Mouse (Mus musculus): ENCODE measurements around the gene C530008M17Rik. TPM values are rescaled to one million over a fixed set of nuclear protein-coding genes. Genes with fewer than 3 reads are reported as not detected.

The C530008M17Rik gene
- total RNA-seq, 4 experiments from 2014 or later, result 2.0 to 5.9 (median 2.5) TPM

DNA sequence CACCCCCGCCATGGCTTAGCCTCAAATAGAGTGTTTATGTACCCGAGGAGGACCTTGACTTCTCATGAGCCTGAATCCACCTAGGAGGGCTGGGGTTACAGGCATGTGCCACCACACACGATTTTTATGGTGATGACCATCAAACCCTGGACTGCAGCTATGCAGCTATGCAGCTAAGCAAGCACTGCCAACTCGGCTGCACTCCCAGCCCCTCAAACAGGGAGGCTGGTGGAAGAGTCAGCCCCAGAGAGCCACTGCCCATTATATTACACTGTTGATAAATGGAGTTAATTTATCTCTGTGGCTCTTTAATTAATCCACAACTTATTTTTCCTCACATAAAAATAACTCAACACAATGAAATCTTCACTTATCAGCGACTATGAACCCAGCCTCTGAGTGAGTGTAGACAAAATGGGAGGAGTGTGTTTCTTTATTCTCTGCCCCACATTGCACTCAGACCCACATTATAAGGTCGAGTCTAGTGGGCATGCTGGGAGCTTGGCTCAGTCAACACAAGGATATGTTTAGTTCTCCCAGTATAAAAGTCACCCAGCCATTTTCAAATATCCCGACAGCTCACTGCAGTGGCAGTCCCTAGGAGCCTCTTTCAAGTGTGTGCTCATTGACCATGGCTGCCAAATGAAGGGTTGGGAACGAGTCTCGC, 117.3 kb downstream of the C530008M17Rik start:
- DNase-seq (ENCODE audit: low spot score), result no peak

- no peak for DNase-seq (ENCODE audit: low spot score)
Measured at GRCm38 (mm10) chr5:76779094-76779615, 122.8 kb downstream of the C530008M17Rik start.

DNA sequence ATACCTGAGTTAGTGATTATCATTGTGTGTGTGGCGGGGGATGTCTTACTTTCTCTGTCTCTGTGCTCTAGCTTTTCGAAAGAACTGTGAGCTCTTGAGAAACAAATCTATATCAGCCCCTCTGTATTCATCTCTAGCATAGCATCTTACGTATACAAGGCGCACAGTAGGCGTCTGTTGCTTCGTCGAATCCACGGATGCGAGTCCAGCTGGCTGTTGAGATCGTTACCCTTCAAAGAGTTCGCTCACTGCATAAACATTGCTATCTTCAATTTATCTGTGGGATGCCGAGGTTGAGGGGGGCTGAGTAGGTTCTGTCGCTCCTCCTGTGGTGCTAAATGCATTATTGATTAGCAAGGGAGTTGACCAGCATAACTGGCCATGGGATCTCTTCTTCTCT, 125.6 kb downstream of the C530008M17Rik start:
- DNase-seq (ENCODE audit: low spot score), result no peak

- DNase-seq (ENCODE audit: low spot score), result no peak
Measured at GRCm38 (mm10) chr5:76782414-76783103, 126.2 kb downstream of the C530008M17Rik start.

DNA sequence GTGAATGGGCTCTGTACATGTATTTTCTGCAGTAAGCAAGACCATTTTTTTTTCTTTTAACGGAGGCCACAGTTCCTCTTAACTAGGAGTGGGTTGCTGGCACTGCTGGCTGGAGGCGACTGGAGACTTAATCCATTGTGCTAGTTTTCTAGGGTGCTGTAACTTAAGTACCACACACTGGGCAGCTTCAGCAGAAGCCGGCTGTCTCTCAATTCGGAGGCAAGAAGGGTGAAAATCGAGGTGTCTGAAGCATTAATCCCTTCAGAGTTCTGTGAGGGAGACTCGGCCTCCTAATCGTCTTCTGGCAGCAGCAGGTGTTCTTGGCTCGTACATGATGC, 126.8 kb downstream of the C530008M17Rik start:
- no peak for DNase-seq (ENCODE audit: low spot score)

GRCm38 (mm10) chr5:76784151-76784723, 127.9 kb downstream of the C530008M17Rik start:
- no peak for DNase-seq (ENCODE audit: low spot score)

- DNase-seq (ENCODE audit: low spot score), result no peak
Measured at GRCm38 (mm10) chr5:76785013-76785412, 128.7 kb downstream of the C530008M17Rik start.

DNA sequence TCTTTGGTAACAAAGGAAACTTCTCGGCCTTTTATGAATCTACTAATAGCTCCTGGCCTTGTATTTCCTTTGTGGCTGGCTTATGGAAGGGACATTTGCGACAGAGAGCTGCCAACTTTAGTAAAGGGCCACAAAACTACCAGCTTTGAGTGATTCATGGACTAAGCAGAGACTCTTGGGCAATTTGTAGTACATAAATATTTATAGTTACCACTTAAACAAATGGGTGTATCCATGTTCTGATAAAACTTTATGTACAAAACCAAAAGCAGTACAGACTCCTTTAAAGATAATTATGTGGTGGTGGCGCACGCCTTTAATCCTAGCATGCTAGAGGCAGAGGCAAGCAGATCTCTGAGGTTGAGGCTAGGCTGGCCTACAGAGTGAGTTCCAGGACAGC, 133.6 kb downstream of the C530008M17Rik start:
- no peak for DNase-seq (ENCODE audit: low spot score)

DNA sequence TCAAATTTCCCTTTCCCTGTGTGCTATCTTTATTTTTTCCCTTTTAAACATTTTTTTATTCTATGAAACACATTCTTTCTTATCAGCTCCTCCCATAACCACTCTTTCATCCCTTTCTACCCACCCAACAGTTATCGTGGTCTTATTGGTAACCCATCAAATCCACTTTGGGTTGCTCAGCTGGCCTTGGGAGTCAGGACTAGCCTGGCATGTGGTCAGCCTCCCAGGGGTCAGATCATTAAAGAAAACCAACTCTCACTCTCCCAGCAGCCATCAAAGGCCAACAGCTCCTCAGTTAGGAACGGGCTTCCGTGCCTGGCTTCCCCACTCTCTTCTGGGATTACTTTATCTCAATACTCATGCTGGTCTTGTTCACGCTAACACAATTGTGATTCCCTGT, 135.0 kb downstream of the C530008M17Rik start:
- DNase-seq (ENCODE audit: low spot score), result no peak

GRCm38 (mm10) chr5:76792720-76793119, 136.4 kb downstream of the C530008M17Rik start:
- no peak for DNase-seq (ENCODE audit: low spot score)

DNA sequence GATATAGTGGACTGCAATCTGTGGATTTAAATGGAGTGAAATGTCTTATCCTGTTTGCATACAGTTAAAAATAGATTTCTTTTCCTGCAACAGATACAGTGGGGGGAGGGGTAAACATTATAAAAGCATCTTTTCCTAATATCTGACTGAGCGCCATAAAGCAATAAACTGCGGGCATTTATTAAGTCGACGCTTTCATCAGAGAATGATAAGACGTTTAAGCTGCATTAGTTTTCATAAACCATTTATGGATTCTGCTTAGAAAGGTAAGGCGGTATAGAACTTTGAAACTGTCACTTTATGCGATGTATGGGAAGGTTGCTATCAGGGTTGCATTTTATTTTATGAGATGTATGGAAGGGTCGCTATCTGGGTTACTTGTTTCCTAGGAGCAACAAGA, 141.7 kb downstream of the C530008M17Rik start:
- no peak for DNase-seq (ENCODE audit: low spot score)

DNA sequence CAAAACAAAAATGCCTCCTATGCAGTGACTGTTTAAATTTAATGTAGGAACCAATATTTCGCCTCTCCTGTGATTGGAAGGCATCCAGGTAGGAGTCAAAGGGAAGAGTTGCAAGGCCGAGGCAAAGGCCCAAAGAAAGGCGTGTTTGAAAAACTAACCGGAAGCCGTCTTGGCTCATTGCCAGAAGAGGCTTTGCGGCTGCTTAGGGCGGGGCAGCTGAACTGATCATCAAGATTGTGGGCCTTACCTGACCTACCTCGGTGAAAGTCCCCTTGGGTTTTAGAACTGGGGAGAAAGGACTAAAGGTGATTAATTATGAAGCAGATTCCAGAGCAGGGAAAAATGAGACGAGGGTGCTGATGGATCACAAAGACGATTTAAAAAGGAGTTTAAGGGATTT, 143.2 kb downstream of the C530008M17Rik start:
- DNase-seq (ENCODE audit: low spot score), result no peak

DNA sequence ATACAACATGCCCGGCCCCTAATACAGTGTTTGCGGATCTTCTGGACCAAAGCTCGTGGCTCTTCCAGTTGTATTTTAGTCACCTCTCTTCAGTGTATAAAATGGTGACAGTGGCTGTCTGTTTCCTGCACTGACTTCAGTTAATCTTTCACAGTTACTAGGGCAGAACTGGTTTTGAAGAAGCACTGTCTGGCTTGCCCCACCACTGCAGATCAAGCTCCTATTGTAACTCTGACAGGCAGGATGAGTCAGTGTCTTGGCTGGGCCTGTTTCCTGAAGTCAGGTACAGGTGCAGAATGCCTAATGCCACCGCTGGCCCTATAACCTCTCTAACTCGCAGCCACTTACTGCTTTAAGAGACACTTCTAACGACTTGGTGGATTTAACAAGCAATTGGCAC, 152.7 kb downstream of the C530008M17Rik start:
- no peak for DNase-seq (ENCODE audit: low spot score)

- no peak for DNase-seq (ENCODE audit: low spot score)
Measured at GRCm38 (mm10) chr5:76815035-76815434, 158.7 kb downstream of the C530008M17Rik start.

- DNase-seq (ENCODE audit: low spot score), result peak; percentile 28
Measured at GRCm38 (mm10) chr5:76815786-76816455, 159.6 kb downstream of the C530008M17Rik start.

GRCm38 (mm10) chr5:76816748-76817147, 160.4 kb downstream of the C530008M17Rik start:
- DNase-seq (ENCODE audit: low spot score), result no peak

GRCm38 (mm10) chr5:76817678-76818077, 161.4 kb downstream of the C530008M17Rik start:
- DNase-seq (ENCODE audit: low spot score), result no peak

DNA sequence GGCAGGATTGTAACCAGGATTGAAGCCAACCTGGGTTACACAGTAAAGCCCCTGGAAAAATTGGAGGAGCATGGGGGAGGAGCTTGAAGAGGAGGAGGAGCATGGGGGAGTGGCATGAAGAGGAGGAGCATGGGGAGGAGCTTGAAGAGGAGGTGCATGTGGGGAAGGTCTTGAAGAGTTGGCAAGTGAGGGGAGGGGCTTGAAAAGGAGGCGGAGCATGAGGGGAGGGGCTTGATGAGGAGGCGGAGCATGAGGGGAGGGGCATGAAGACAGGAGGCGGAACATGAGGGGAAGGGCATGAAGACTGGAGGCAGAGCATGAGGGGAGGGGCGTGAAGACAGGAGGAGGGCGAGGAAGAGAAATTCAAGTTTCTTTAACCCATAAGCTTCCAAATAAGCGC, 162.5 kb downstream of the C530008M17Rik start:
- no peak for DNase-seq (ENCODE audit: low spot score)

- no peak for DNase-seq (ENCODE audit: low spot score)
Measured at GRCm38 (mm10) chr5:76822097-76822496, 165.8 kb downstream of the C530008M17Rik start.

- DNase-seq (ENCODE audit: low spot score), result no peak
Measured at GRCm38 (mm10) chr5:76828527-76829240, 172.4 kb downstream of the C530008M17Rik start.

DNA sequence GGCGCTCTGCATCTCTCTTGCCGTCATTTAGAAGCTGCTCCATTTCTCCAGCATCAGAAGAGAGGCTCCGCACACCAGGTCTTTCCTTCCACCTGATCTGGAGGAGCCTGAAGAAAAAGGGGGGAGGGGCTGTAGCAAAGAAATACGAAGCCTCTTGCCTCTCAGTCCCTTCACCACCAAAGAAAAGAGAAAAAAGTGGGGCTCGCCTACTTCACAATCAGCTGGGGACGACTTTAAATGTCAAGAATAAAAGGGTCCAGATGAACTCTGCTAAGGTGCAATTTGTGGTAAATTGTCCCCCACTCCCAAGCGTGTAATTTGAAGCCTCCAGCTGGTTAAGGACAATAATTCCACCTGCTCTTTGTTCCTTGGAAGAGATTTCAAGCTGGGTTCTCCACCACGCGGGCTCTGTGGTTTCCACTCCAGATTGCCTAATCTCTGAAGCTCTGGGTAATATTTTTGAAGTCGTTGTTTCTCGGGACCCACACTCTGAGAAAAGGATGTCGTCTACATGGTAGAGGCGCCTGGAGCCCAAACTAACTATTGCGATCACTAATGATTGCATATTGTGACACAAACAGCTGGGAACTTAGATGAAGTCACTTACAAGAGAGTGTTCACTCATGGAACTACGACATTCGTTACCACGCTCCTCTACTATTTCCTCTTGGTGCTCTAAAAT, 176.4 kb downstream of the C530008M17Rik start:
- no peak for DNase-seq (ENCODE audit: low spot score)

Measured in heart, adult 8-10 months (tissue).